Mouse (Mus musculus): ENCODE data around the gene Vmn1r225.
"Not testable (repeated sequence)": the region's sequence is repeated elsewhere in the genome, so short reads cannot be mapped to it uniquely, and the experiment has no call there.

The Vmn1r225 gene

DNA sequence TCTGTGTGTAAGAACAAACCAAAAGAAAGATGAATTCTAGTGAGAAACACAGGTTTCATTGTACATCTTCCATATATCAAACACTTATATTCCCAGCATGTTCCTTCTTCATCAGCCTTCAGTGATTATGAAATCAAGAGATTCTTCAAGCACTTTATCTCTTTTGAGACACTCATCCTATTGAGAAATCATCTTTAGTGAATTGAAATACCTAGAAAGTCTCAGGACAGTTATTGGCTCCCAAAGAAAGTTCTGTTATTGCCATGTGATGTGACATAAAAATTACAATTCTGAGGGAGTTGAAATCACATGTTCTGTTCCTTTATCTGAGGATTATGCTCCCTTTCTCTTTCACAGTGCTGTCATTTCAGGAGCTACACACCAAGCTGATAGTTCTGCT, at the start of gene Vmn1r225:
Vmn1r225 (plus strand) TSS at position 301 of the 400 bp plus-strand sequence.
- DNase-seq (ENCODE audit: low read depth, low spot score) = no peak

DNA sequence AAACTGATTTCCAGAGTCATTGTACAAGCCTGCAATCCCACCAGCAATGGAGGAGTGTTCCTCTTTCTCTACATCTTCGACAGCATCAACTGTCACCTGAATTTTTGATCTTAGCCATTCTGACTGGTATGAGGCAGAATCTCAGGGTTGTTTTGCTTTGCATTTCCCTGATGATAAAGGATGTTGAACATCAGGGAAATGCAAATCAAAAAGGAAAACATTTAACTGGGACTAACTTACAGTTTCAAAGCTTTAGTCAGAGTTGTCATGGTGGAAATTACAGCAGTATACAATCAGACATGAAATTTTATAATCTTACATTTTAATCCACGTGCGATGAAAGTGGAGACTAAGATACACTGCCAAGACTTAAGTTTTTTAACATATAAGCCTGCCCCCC, 24.6 kb upstream of the Vmn1r225 start:
- DNase-seq (ENCODE audit: low read depth, low spot score) = no peak

DNA sequence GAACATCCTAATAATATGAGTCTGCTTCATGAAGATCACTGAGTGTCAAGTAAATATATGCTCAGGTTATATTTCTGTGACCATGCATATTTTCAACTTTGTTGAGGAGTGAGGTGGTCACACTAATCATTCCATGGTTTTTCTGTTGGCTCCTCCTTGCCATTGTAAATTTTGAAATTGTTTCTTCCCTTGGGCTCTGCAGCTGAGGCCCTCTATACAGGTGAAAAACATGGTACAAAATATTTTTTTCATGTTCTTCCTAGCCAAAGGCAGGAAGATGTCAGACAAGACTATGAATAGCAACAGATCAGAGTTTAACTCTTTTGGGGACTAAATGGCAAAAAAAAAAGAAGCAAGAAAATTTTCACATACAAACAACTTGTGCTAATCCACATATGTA, 16.7 kb upstream of the Vmn1r225 start, which contains the start of gene Vmn2r108:
Vmn2r108 (minus strand) TSS at position 101 of the 400 bp plus-strand sequence.
- DNase-seq (ENCODE audit: low read depth, low spot score) = no peak

- not testable (repeated sequence) for DNase-seq (ENCODE audit: low read depth, low spot score)
Measured at GRCm38 (mm10) chr17:20508247-20508646, 10.3 kb downstream of the Vmn1r225 start.

Data from CD4-positive helper T cell, adult 2 months (primary cell).